Mouse (Mus musculus): ENCODE results near the gene Slco2a1. TPM values are rescaled to one million over a fixed set of nuclear protein-coding genes. Genes with fewer than 3 reads are reported as not detected.

Slco2a1 gene
- polyA plus RNA-seq, 1 experiment from 2014 or later, result 12.1 TPM

- no peaks in the 10 kb centered on the region for H3K9me3 ChIP-seq
- H3K9ac ChIP-seq, result no peak overlapping the region
- no peaks in the 10 kb centered on the region for H3K4me1 ChIP-seq
- H3K4me3 ChIP-seq (replicated peaks), result no peak overlapping the region
- no peak for ATAC-seq (ENCODE audit: insufficient read depth, low FRiP score, low read depth)
- H3K4me2 ChIP-seq, result no peak overlapping the region
- H3K36me3 ChIP-seq, result no peaks in the 10 kb centered on the region
- no peak overlapping the region for H3K27ac ChIP-seq
- H3K27me3 ChIP-seq (replicated peaks), result no peaks in the 10 kb centered on the region
- WGBS, result 35% methylated on average over 6 of the region's 6 CpGs
These were observed 2.0 kb downstream of the Slco2a1 start for GRCm38 (mm10) chr9:102990306-102991133.

GRCm38 (mm10) chr9:102991134-102991406 is 2.6 kb downstream of the Slco2a1 start:
- Histone ChIP-seq H3K36me3 (no peaks in the 10 kb centered on the region), H3K4me1 (no peaks in the 10 kb centered on the region), H3K4me2 (no peak overlapping the region), H3K9ac (no peak overlapping the region), H3K27ac (no peak overlapping the region), H3K4me3 (replicated peaks) (no peak overlapping the region), H3K27me3 (replicated peaks) (no peaks in the 10 kb centered on the region), H3K9me3 (no peaks in the 10 kb centered on the region)
- 76% methylated on average over 4 of the region's 4 CpGs for WGBS
- no peak for ATAC-seq (ENCODE audit: insufficient read depth, low FRiP score, low read depth)

GRCm38 (mm10) chr9:102992877-102993276 is 4.4 kb downstream of the Slco2a1 start:
- Histone ChIP-seq H3K4me1 (no peaks in the 10 kb centered on the region), H3K4me3 (replicated peaks) (no peak overlapping the region), H3K9ac (no peak overlapping the region), H3K4me2 (no peak overlapping the region), H3K36me3 (no peaks in the 10 kb centered on the region), H3K9me3 (no peaks in the 10 kb centered on the region), H3K27ac (no peak overlapping the region), H3K27me3 (replicated peaks) (no peaks in the 10 kb centered on the region)
- ATAC-seq (ENCODE audit: insufficient read depth, low FRiP score, low read depth), result no peak
- WGBS, result 54% methylated on average over 6 of the region's 6 CpGs

DNA sequence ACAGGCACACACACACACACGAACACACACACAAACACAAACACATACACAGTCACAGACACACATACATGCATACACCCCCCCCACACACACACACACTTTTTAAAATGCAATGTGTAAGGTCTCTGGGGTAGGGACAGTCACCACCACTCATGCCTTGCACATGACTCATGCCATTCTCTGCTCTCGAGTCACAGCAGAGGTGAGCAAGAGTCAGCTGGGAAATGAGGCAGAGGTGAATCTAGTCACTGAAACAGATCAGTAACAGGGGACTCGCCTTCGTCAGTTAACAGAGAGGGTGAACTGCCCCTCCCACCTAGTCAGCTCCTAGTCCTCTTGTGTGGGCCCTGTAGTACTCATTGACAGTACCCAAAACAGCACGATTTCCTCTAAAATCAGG is 5.3 kb downstream of the Slco2a1 start:
- ATAC-seq (ENCODE audit: insufficient read depth, low FRiP score, low read depth), result 0 out of 2 replicates have a peak, but pooled peaks have one; percentile 12
- 57% methylated on average over 5 of the region's 5 CpGs for WGBS

GRCm38 (mm10) chr9:102995800-102996635 is 7.5 kb downstream of the Slco2a1 start:
- peak; percentile 29; the same call in 1 of the 2 replicates for ATAC-seq (ENCODE audit: insufficient read depth, low FRiP score, low read depth)
- H3K27ac ChIP-seq, result no peak overlapping the region

More for the DNA sequence above, 5.3 kb downstream of the Slco2a1 start:
- Histone ChIP-seq H3K4me1 (no peaks in the 10 kb centered on the region), H3K9me3 (no peaks in the 10 kb centered on the region), H3K9ac (no peak overlapping the region), H3K4me2 (no peak overlapping the region), H3K36me3 (no peaks in the 10 kb centered on the region), H3K4me3 (replicated peaks) (no peak overlapping the region), H3K27ac (no peak overlapping the region), H3K27me3 (replicated peaks) (no peaks in the 10 kb centered on the region)

DNA sequence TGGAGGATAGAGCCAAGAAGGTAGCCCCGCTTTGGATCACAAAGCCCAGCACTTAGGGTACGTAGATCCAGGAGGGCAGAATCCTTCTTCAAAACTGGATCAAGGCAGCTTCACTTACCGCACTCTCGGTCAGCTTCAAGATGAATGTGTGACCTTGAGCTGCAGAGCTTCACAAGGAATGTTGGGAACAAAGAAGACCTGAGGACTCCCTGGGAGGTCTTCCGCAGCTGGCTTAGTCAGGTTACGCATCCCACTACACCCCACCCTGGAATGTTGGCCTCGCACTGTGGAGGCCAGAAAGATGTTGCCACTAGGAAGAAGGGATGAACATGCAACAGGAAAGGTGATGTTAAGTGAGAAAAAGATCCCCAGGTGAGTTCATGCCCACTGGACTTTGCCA is 11.9 kb downstream of the Slco2a1 start:
- H3K36me3 ChIP-seq, result no peaks in the 10 kb centered on the region
- H3K4me2 ChIP-seq, result no peak overlapping the region
- H3K4me3 ChIP-seq (replicated peaks), result no peak overlapping the region
- no peak overlapping the region for H3K9ac ChIP-seq
- 73% methylated on average over 7 of the region's 7 CpGs for WGBS
- H3K4me1 ChIP-seq, result no peaks in the 10 kb centered on the region
- H3K27me3 ChIP-seq (replicated peaks), result no peaks in the 10 kb centered on the region
- no peak overlapping the region for H3K27ac ChIP-seq
- ATAC-seq (ENCODE audit: insufficient read depth, low FRiP score, low read depth), result no peak
- no peaks in the 10 kb centered on the region for H3K9me3 ChIP-seq

More at GRCm38 (mm10) chr9:102995800-102996635, 7.5 kb downstream of the Slco2a1 start:
- Histone ChIP-seq H3K4me2 (no peak overlapping the region), H3K9me3 (no peaks in the 10 kb centered on the region), H3K4me1 (no peaks in the 10 kb centered on the region), H3K4me3 (replicated peaks) (no peak overlapping the region), H3K36me3 (no peaks in the 10 kb centered on the region), H3K27me3 (replicated peaks) (no peaks in the 10 kb centered on the region), H3K9ac (no peak overlapping the region)
- WGBS, result 74% methylated on average over 12 of the region's 12 CpGs

DNA sequence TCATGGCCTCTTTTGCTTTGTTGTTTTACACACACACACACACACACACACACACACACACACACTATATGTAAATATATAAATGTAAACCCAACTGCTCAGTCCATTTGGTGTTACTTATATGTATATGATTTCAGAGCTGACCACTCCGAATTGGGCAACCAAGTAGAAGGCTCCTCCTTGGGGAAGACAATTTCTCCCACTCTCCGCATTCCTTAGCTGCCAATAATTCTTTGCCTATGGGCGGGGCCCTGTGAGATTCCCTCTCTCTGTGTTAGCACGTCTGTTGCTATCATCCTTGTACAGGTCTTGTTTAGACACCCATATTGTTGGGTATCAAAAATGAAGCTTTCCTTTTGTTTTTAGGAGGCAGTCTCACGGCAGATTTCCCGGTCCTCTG is 15.8 kb downstream of the Slco2a1 start:
- no peaks in the 10 kb centered on the region for H3K9me3 ChIP-seq
- no peak overlapping the region for H3K9ac ChIP-seq
- H3K27me3 ChIP-seq (replicated peaks), result no peaks in the 10 kb centered on the region
- no peak overlapping the region for H3K4me2 ChIP-seq
- no peak overlapping the region for H3K4me3 ChIP-seq (replicated peaks)
- H3K36me3 ChIP-seq, result no peaks in the 10 kb centered on the region
- H3K4me1 ChIP-seq, result peaks cover 11% of the 10 kb centered on the region
- no peak for ATAC-seq (ENCODE audit: insufficient read depth, low FRiP score, low read depth)
- H3K27ac ChIP-seq, result no peak overlapping the region
- WGBS, result 70% methylated on average over 6 of the region's 6 CpGs

GRCm38 (mm10) chr9:103007699-103008078 is 19.2 kb downstream of the Slco2a1 start:
- peaks cover 11% of the 10 kb centered on the region for H3K4me1 ChIP-seq
- peak overlapping the region; percentile 94 for H3K4me2 ChIP-seq
- H3K27me3 ChIP-seq (replicated peaks), result no peaks in the 10 kb centered on the region
- H3K4me3 ChIP-seq (replicated peaks), result peak overlapping the region; percentile 53
- H3K27ac ChIP-seq, result peak overlapping the region; percentile 87
- peak; percentile 91 for ATAC-seq (ENCODE audit: insufficient read depth, low FRiP score, low read depth)
- 2% methylated on average over 15 of the region's 15 CpGs for WGBS
- H3K36me3 ChIP-seq, result no peaks in the 10 kb centered on the region
- H3K9ac ChIP-seq, result peak overlapping the region; percentile 62; the same call in 1 of the 2 replicates
- H3K9me3 ChIP-seq, result no peaks in the 10 kb centered on the region

GRCm38 (mm10) chr9:103008079-103008855 is 19.8 kb downstream of the Slco2a1 start:
- Histone ChIP-seq H3K9ac (peak overlapping the region; percentile 62), H3K27me3 (replicated peaks) (no peaks in the 10 kb centered on the region), H3K4me2 (peak overlapping the region; percentile 94), H3K4me1 (peaks cover 11% of the 10 kb centered on the region), H3K36me3 (no peaks in the 10 kb centered on the region), H3K4me3 (replicated peaks) (peak overlapping the region; percentile 53), H3K9me3 (no peaks in the 10 kb centered on the region), H3K27ac (peak overlapping the region; percentile 87)
- peak; percentile 18; the same call in 1 of the 2 replicates for ATAC-seq (ENCODE audit: insufficient read depth, low FRiP score, low read depth)
- WGBS, result 1% methylated on average over 50 of the region's 50 CpGs

- H3K27ac ChIP-seq, result no peak overlapping the region
- H3K9me3 ChIP-seq, result no peaks in the 10 kb centered on the region
- H3K4me3 ChIP-seq (replicated peaks), result no peak overlapping the region
- H3K9ac ChIP-seq, result no peak overlapping the region
- no peaks in the 10 kb centered on the region for H3K27me3 ChIP-seq (replicated peaks)
- H3K4me1 ChIP-seq, result peaks cover 14% of the 10 kb centered on the region
- no peaks in the 10 kb centered on the region for H3K36me3 ChIP-seq
- WGBS, result 67% methylated on average over 3 of the region's 3 CpGs
- no peak for ATAC-seq (ENCODE audit: insufficient read depth, low FRiP score, low read depth)
- H3K4me2 ChIP-seq, result no peak overlapping the region
These were observed 21.6 kb downstream of the Slco2a1 start for GRCm38 (mm10) chr9:103010161-103010560.

GRCm38 (mm10) chr9:103013366-103013765 is 24.9 kb downstream of the Slco2a1 start:
- Histone ChIP-seq H3K36me3 (no peaks in the 10 kb centered on the region), H3K9ac (no peak overlapping the region)

More at GRCm38 (mm10) chr9:103013366-103013765, 24.9 kb downstream of the Slco2a1 start:
- Histone ChIP-seq H3K4me3 (replicated peaks) (no peak overlapping the region), H3K27me3 (replicated peaks) (no peaks in the 10 kb centered on the region), H3K4me2 (no peak overlapping the region), H3K9me3 (no peaks in the 10 kb centered on the region), H3K4me1 (peaks cover 6% of the 10 kb centered on the region; the same call in 1 of the 2 replicates), H3K27ac (no peak overlapping the region)
- WGBS, result 11% methylated on average over 5 of the region's 5 CpGs
- no peak for ATAC-seq (ENCODE audit: insufficient read depth, low FRiP score, low read depth)

All from stomach, embryonic 15.5 days (tissue).